Mouse (Mus musculus) intestine, embryonic 16.5 days (tissue): Measurements from ENCODE around the gene Slc43a2. TPM values are rescaled to one million over a fixed set of nuclear protein-coding genes. Genes with fewer than 3 reads are reported as not detected.

Experiments
- microRNA-seq: library from miRNA; unstranded; fragments of <30 nt; microRNA quantifications from one replicate; pipeline ENCODE4, GENCODE M21; 2016
- polyA plus RNA-seq: library from polyadenylated mRNA; unstranded; fragments of >200 nt; fragmentation: Nextera tagmentation; extraction: Ambion mirVana; gene quantifications from 2 replicates; pipeline ENCODE4 v1.2.1, GENCODE M21; 2015

Slc43a2 gene
- polyA plus RNA-seq, 1 experiment from 2014 or later: 22.0 TPM

Small RNAs within 50 kb of the gene (microRNA-seq; reads per million reads assigned to microRNA genes)
- not detected for gene Mir3971

Other genes with a start within 250 kb of the Slc43a2 start
- gene Rpa1, start 183.4 kb upstream of the Slc43a2 start, polyA plus RNA-seq: 82.8 and 91.9 TPM in 2 replicates
- 7.2 and 8.2 TPM in 2 replicates for gene Smyd4, start 183.3 kb upstream of the Slc43a2 start, polyA plus RNA-seq
- gene Serpinf1, start 109.0 kb upstream of the Slc43a2 start, polyA plus RNA-seq: 32.4 and 38.7 TPM in 2 replicates
- gene Serpinf2, start 92.1 kb upstream of the Slc43a2 start, polyA plus RNA-seq: 23.2 and 32.8 TPM in 2 replicates
- gene Wdr81, start 77.0 kb upstream of the Slc43a2 start, polyA plus RNA-seq: 6.9 and 9.8 TPM in 2 replicates
- 17.2 and 19.6 TPM in 2 replicates for gene Tlcd2, start 70.0 kb upstream of the Slc43a2 start, polyA plus RNA-seq
- gene Prpf8, start 44.9 kb upstream of the Slc43a2 start, polyA plus RNA-seq: 34.8 and 36.3 TPM in 2 replicates
- 2.4 and 2.7 TPM in 2 replicates for gene Rilp, start 21.6 kb upstream of the Slc43a2 start, polyA plus RNA-seq
- 5.6 and 6.0 TPM in 2 replicates for gene Scarf1, start 18.2 kb upstream of the Slc43a2 start, polyA plus RNA-seq
- 84.2 and 98.1 TPM in 2 replicates for gene Pitpna, start 56.4 kb downstream of the Slc43a2 start, polyA plus RNA-seq
- 20.8 and 21.9 TPM in 2 replicates for gene Inpp5k, start 99.3 kb downstream of the Slc43a2 start, polyA plus RNA-seq
- 45.5 and 51.2 TPM in 2 replicates for gene Myo1c, start 118.8 kb downstream of the Slc43a2 start, polyA plus RNA-seq
- gene Crk, start 147.6 kb downstream of the Slc43a2 start, polyA plus RNA-seq: 91.0 and 94.1 TPM in 2 replicates
- 648 and 718 TPM in 2 replicates for gene Ywhae, start 201.2 kb downstream of the Slc43a2 start, polyA plus RNA-seq